Mouse (Mus musculus): ENCODE measurements around the gene Gm2056.
"Not testable (repeated sequence)": the region's sequence is repeated elsewhere in the genome, so short reads cannot be mapped to it uniquely, and the experiment has no call there.

The Gm2056 gene

DNA sequence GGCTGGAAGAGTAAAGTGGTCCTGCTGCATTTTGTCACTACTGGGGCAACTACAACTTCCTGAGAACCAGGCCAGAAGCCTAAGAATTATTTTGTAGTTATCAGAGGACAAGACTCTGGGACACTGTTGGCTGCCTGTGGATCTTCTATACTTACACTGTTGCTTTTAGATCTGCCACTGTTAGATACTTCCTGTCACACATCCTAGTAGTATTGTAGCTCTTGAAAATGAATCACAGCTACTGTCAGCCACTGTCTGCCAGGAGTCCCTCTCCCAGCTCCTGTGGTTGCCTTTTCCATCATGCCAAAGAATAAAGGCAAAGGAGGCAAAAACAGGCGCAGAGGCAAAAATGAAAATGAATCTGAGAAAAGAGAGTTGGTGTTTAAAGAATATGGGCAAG is at the start of gene Gm2056:
Gene Gm2056 (plus strand): TSS at position 301 of the 400 bp plus-strand sequence.
- not testable (repeated sequence) for DNase-seq (ENCODE audit: low read depth, low spot score)

- peak; percentile 1 for DNase-seq (ENCODE audit: low read depth, low spot score)
Observed at GRCm38 (mm10) chr12:87984000-87984399, 42.8 kb upstream of the Gm2056 start.

- not testable (repeated sequence) for DNase-seq (ENCODE audit: low read depth, low spot score)
Observed at GRCm38 (mm10) chr12:88004118-88004517, 22.7 kb upstream of the Gm2056 start.

DNA sequence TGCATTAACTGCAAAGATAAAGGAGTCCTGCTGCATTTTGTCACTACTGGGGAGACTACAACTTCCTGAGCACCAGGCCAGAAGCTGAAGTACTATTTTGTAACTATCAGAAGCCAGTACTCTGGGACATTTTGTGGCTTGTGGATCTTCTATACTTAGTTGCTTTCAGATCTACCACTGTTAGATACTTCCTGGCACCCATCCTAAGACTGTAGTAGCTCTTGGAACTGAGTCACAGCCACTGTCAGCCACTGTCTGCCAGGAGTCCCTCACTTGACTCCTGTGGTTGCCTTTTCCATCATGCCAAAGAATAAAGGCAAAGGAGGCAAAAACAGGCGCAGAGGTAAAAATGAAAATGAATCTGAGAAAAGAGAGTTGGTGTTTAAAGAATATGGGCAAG is 15.3 kb upstream of the Gm2056 start, which contains the start of gene Gm2075:
Gene Gm2075 (plus strand): TSS at position 301 of the 400 bp plus-strand sequence.
- DNase-seq (ENCODE audit: low read depth, low spot score): not testable (repeated sequence)

DNA sequence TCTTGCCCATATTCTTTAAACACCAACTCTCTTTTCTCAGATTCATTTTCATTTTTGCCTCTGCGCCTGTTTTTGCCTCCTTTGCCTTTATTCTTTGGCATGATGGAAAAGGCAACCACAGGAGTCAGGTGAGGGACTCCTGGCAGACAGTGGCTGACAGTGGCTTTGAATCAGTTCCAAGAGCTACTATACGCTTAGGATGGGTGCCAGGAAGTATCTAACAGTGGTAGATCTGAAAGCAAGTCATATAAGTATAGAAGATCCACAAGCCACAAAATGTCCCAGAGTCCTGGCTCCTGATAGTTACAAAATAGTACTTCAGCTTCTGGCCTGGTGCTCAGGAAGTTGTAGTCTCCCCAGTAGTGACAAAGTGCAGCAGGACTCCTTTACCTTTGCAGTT is 8.1 kb upstream of the Gm2056 start, which contains the start of gene Gm6803:
Gene Gm6803 (minus strand): TSS at position 101 of the 400 bp plus-strand sequence.
- not testable (repeated sequence) for DNase-seq (ENCODE audit: low read depth, low spot score)

DNA sequence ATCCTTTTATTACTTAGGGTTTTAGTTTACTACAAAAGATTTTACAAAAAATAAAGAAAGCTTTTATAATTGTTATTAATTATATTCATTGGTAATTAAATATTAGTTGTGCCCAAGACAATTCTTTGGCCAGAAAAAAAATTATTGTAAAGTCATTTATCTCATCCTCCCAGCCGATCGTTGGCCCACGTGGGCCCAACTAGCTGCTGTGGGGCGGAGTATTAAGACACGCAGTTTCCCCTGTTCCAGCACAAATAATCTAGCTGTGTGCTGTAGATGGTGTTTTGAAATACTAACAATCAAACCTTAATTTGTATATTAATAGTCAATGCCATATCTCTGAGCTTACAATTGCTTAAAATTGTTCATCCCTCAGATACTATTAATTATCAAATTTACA is 5.4 kb downstream of the Gm2056 start:
- DNase-seq (ENCODE audit: low read depth, low spot score): not testable (repeated sequence)

- DNase-seq (ENCODE audit: low read depth, low spot score): not testable (repeated sequence)
Observed at GRCm38 (mm10) chr12:88039062-88039461, 12.3 kb downstream of the Gm2056 start.

DNA sequence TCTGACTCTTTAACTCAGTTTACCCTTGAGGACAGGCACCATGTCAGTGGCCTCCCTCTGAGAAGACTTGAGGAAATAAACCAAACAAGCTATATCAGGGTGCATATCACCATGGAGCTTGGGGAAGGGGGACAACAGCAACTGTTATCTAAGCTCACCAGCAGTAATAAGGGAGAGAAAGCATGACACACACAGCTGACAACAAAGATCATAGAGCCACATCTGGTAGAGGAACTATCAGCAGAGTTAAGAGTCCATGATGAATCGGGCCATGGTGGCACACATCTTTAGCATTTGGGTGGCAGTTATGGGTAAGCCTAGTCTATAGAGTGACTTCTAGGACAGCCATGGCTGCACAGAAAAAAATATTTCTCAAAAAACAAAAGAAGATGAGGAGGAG is 12.9 kb downstream of the Gm2056 start:
- DNase-seq (ENCODE audit: low read depth, low spot score): not testable (repeated sequence)

GRCm38 (mm10) chr12:88045226-88045625 is 18.4 kb downstream of the Gm2056 start:
- not testable (repeated sequence) for DNase-seq (ENCODE audit: low read depth, low spot score)

Data from A20 (cell line).